In genomic region chr4:140035232-140035631, GRCm38 (mm10) we compare ENCODE assay signal across 22 mouse cellular contexts.
DNase-seq lines count a peak whose midpoint lies in the region; TF ChIP-seq lines count a peak whose summit lies in the region.
"Had no signal": no experiment of that assay in that cellular context is flagged by ENCODE, and none has a peak within 500 bp of the region (broad histone marks: within the 10 kb centered on the region; RNA-seq: fewer than 3 reads in every experiment).

No protein-coding gene starts in this region.

- H3K9me3 ChIP-seq in ES-Bruce4 (replicated peaks; ENCODE audit: control insufficient read depth, insufficient read depth, low read length, poor library complexity, severe bottlenecking), result no peaks in the 10 kb centered on the region
- H3K9me3 ChIP-seq: embryonic facial prominence, embryonic 15.5 days had no signal

- H3K36me3 ChIP-seq in ES-Bruce4 (ENCODE audit: control insufficient read depth, insufficient read depth, low read length, poor library complexity, severe bottlenecking), result no peaks in the 10 kb centered on the region
- H3K36me3 ChIP-seq: embryonic facial prominence, embryonic 13.5 days; embryonic facial prominence, embryonic 15.5 days; forebrain, embryonic 10.5 days; forebrain, embryonic 12.5 days had no signal

- no peak overlapping the region for H3K27ac ChIP-seq in ES-Bruce4 (ENCODE audit: insufficient read depth, low read length)
- H3K27ac ChIP-seq: embryonic facial prominence, embryonic 13.5 days; embryonic facial prominence, embryonic 15.5 days; forebrain, embryonic 10.5 days; forebrain, embryonic 12.5 days had no signal

- H3K27me3 ChIP-seq in ES-Bruce4 (ENCODE audit: control insufficient read depth, insufficient read depth, low read length, poor library complexity, severe bottlenecking), result no peaks in the 10 kb centered on the region

- peaks cover 9% of the 10 kb centered on the region for H3K4me1 ChIP-seq in ES-Bruce4 (ENCODE audit: control insufficient read depth, insufficient read depth, low read length)

- no peak for TF ChIP-seq EP300 in ES-Bruce4 (IDR thresholded peaks at IDR 0.05; ENCODE audit: insufficient read depth, low read depth, low read length)

- TF ChIP-seq POLR2A in ES-Bruce4 (IDR thresholded peaks at IDR 0.05; ENCODE audit: insufficient read depth, low read length), result no peak

- H3K9ac ChIP-seq in ES-Bruce4 (ENCODE audit: low read depth, poor library complexity, severe bottlenecking), result no peak overlapping the region
- H3K9ac ChIP-seq: embryonic facial prominence, embryonic 13.5 days; embryonic facial prominence, embryonic 15.5 days; forebrain, embryonic 12.5 days had no signal

- 0 out of 2 replicates have a peak overlapping the region, but pooled peaks have one; percentile 9 for H3K4me3 ChIP-seq in ES-Bruce4 (ENCODE audit: low read depth, low read length)
- H3K4me3 ChIP-seq: embryonic facial prominence, embryonic 13.5 days; embryonic facial prominence, embryonic 15.5 days; erythroblast, embryonic 14.5 days; forebrain, embryonic 10.5 days; forebrain, embryonic 12.5 days had no signal

- TF ChIP-seq CTCF in ES-Bruce4 (IDR thresholded peaks at IDR 0.05; ENCODE audit: low read depth, low read length), result no peak

- peak; percentile 46 for DNase-seq in layer of hippocampus, adult 11-12 months (ENCODE audit: low spot score)
- no peak for DNase-seq in layer of hippocampus, postnatal 14 days (ENCODE audit: low spot score in 2 of 2)
- DNase-seq in right cerebral cortex, postnatal 25 days, result peak; percentile 38
- DNase-seq in right cerebral cortex, adult 18-20 months, result no peak
- no peak for DNase-seq in urinary bladder, postnatal 14 days (ENCODE audit: low spot score)
- no peak for DNase-seq in cerebellum, adult 9-10 months
- DNase-seq: adrenal gland, adult 2 months; adrenal gland, postnatal 10 days; adrenal gland, postnatal 25 days; B cell, adult 2 months; cerebellum, adult 11-12 months; cerebellum, adult 2 months; cerebellum, adult 9-11 months; cerebellum, postnatal 14 days; cerebellum, postnatal 36 days; embryo, embryonic 11 days had no signal

Comparison
In these comparisons a context has a peak if more than half of its experiments do, and no peak if none do; other contexts are left out.
1. DNase-seq: peak in layer of hippocampus, adult 11-12 months (single experiment) and right cerebral cortex, postnatal 25 days (single experiment); none in layer of hippocampus, postnatal 14 days (0 of 2), right cerebral cortex, adult 18-20 months (single experiment), urinary bladder, postnatal 14 days (single experiment) and cerebellum, adult 9-10 months (single experiment).